ENCODE assay signal across 7 mouse cellular contexts in genomic region chr19:4169378-4169784, GRCm38 (mm10). TPM values are rescaled to one million over a fixed set of nuclear protein-coding genes. Genes with fewer than 3 reads are reported as not detected.
DNase-seq lines count a peak whose midpoint lies in the region; ATAC-seq lines count a peak whose summit lies in the region.

No protein-coding gene starts in this region.

- no peaks in the 10 kb centered on the region for H3K27me3 ChIP-seq in intestine, embryonic 16.5 days (replicated peaks; ENCODE audit: control insufficient read depth, insufficient read depth, low read length)
- no peaks in the 10 kb centered on the region for H3K27me3 ChIP-seq in midbrain, embryonic 11.5 days (ENCODE audit: control insufficient read depth, insufficient read depth, low read length)

- peak overlapping the region; percentile 82 for H3K9ac ChIP-seq in intestine, embryonic 16.5 days (ENCODE audit: low read depth, low read length)
- H3K9ac ChIP-seq in midbrain, embryonic 11.5 days (ENCODE audit: low read length): peak overlapping the region; percentile 84

- peak overlapping the region; percentile 54 for H3K4me3 ChIP-seq in intestine, embryonic 16.5 days (ENCODE audit: low read length)
- peak overlapping the region; percentile 34 for H3K4me3 ChIP-seq in midbrain, embryonic 11.5 days (ENCODE audit: low read depth, low read length)

- peak; percentile 99 for DNase-seq in adrenal gland, adult 2 months
- DNase-seq in embryo, embryonic 11.5 days (ENCODE audit: low read depth, low spot score): peak; percentile 98
- DNase-seq in gastrocnemius, postnatal 4 days (ENCODE audit: low spot score in 2 of 2): peak; percentile 99 to 100
- DNase-seq in left cerebral cortex, postnatal 36 days (ENCODE audit: low spot score in 2 of 2): peak; percentile 100
- peak; percentile 100 for DNase-seq in midbrain, embryonic 11.5 days (ENCODE audit: low spot score, missing footprints)
- peak; percentile 99 for DNase-seq in skeletal muscle tissue, adult 2 months (ENCODE audit: low read depth, low spot score)

- H3K36me3 ChIP-seq in intestine, embryonic 16.5 days (ENCODE audit: control insufficient read depth, insufficient read depth, low read length): no peaks in the 10 kb centered on the region
- H3K36me3 ChIP-seq in midbrain, embryonic 11.5 days (ENCODE audit: control insufficient read depth, insufficient read depth, low read length): no peaks in the 10 kb centered on the region

- peak; percentile 97 for ATAC-seq in intestine, embryonic 16.5 days
- peak; percentile 95 for ATAC-seq in midbrain, embryonic 11.5 days (ENCODE audit: low FRiP score)

- H3K27ac ChIP-seq in intestine, embryonic 16.5 days (ENCODE audit: low read length): peak overlapping the region; percentile 83
- peak overlapping the region; percentile 74 for H3K27ac ChIP-seq in midbrain, embryonic 11.5 days (ENCODE audit: low read depth, low read length)

- peak overlapping the region; percentile 65 for H3K4me2 ChIP-seq in intestine, embryonic 16.5 days (ENCODE audit: low read depth, low read length)
- H3K4me2 ChIP-seq in midbrain, embryonic 11.5 days: peak overlapping the region; percentile 76

- under 1% methylated on average over 43 of the region's 43 CpGs for WGBS in intestine, embryonic 16.5 days
- under 1% methylated on average over 42 of the region's 43 CpGs for WGBS in midbrain, embryonic 11.5 days

- intact Hi-C loops in left cerebral cortex, postnatal 36 days (cut with DNase I): loop anchor here (1.0 to 5.0 kb wide), 2 partner anchors 33 to 62 kb away; partner anchors contain the start of genes Pold4 and Rad9a

- H3K4me1 ChIP-seq in intestine, embryonic 16.5 days (ENCODE audit: control insufficient read depth, insufficient read depth, low read length): peaks cover 9% of the 10 kb centered on the region
- peaks cover 7% of the 10 kb centered on the region for H3K4me1 ChIP-seq in midbrain, embryonic 11.5 days (ENCODE audit: control insufficient read depth, insufficient read depth, low read length)

- H3K9me3 ChIP-seq in intestine, embryonic 16.5 days (ENCODE audit: control insufficient read depth, low read length): no peaks in the 10 kb centered on the region
- no peaks in the 10 kb centered on the region for H3K9me3 ChIP-seq in midbrain, embryonic 11.5 days (ENCODE audit: control insufficient read depth, low read length)

RNA-seq across cellular contexts. Expression of gene Carns1, which starts 5.9 kb away (rescaled TPM):
- 1 to 10 TPM; 2.9 to 5.8 TPM for total RNA-seq in adrenal gland, adult 2 months (2021)
- polyA plus RNA-seq in adrenal gland, adult 2 months (2012; rRNA removed): 3.8 and 5.1 TPM in 2 replicates
- 10 to 100 TPM; 65.5 to 69.4 TPM for total RNA-seq in gastrocnemius, postnatal 4 days (2021)
- polyA plus RNA-seq in intestine, embryonic 16.5 days (2015; fragmentation: Nextera tagmentation; extraction: Ambion mirVana): 1.3 and 1.4 TPM in 2 replicates
- total RNA-seq in left cerebral cortex, postnatal 36 days (2021): 1 to 10 TPM; 5.5 to 7.8 TPM
- polyA plus RNA-seq in midbrain, embryonic 11.5 days (2014; fragmentation: Nextera tagmentation; extraction: Ambion mirVana): 2.5 and 2.9 TPM in 2 replicates

RNA-seq across cellular contexts. Expression of gene Rps6kb2, which starts 6.2 kb away (rescaled TPM):
- 10 to 100 TPM; 27.6 to 39.5 TPM for total RNA-seq in adrenal gland, adult 2 months (2021)
- polyA plus RNA-seq in adrenal gland, adult 2 months (2012; rRNA removed): 48.3 and 60.8 TPM in 2 replicates
- total RNA-seq in gastrocnemius, postnatal 4 days (2021): 10 to 100 TPM; 34.7 to 38.0 TPM
- 43.9 and 49.7 TPM in 2 replicates for polyA plus RNA-seq in intestine, embryonic 16.5 days (2015; fragmentation: Nextera tagmentation; extraction: Ambion mirVana)
- 10 to 100 TPM; 27.8 to 43.1 TPM for total RNA-seq in left cerebral cortex, postnatal 36 days (2021)
- polyA plus RNA-seq in midbrain, embryonic 11.5 days (2014; fragmentation: Nextera tagmentation; extraction: Ambion mirVana): 35.4 and 46.8 TPM in 2 replicates

RNA-seq across cellular contexts. Expression of gene Ptprcap, which starts 16.0 kb away (rescaled TPM):
- 1 to 10 TPM; 2.5 to 5.7 TPM for total RNA-seq in adrenal gland, adult 2 months (2021)
- 54.9 and 57.6 TPM in 2 replicates for polyA plus RNA-seq in adrenal gland, adult 2 months (2012; rRNA removed)
- total RNA-seq in gastrocnemius, postnatal 4 days (2021): 1 to 10 TPM; 1.9 to 2.2 TPM
- polyA plus RNA-seq in intestine, embryonic 16.5 days (2015; fragmentation: Nextera tagmentation; extraction: Ambion mirVana): 5.8 and 6.7 TPM in 2 replicates
- 1 to 10 TPM; 1.3 to 1.8 TPM for total RNA-seq in left cerebral cortex, postnatal 36 days (2021)
- polyA plus RNA-seq in midbrain, embryonic 11.5 days (2014; fragmentation: Nextera tagmentation; extraction: Ambion mirVana): 0.75 and 1.7 TPM in 2 replicates

RNA-seq across cellular contexts. Expression of gene Coro1b, which starts 21.0 kb away (rescaled TPM):
- 100 to 1,000 TPM; 154 to 202 TPM for total RNA-seq in adrenal gland, adult 2 months (2021)
- polyA plus RNA-seq in adrenal gland, adult 2 months (2012; rRNA removed): 199 and 225 TPM in 2 replicates
- total RNA-seq in gastrocnemius, postnatal 4 days (2021): 10 to 100 TPM; 73.6 to 74.5 TPM
- 264 and 288 TPM in 2 replicates for polyA plus RNA-seq in intestine, embryonic 16.5 days (2015; fragmentation: Nextera tagmentation; extraction: Ambion mirVana)
- total RNA-seq in left cerebral cortex, postnatal 36 days (2021): 10 to 100 TPM; 75.7 to 81.1 TPM
- 105 and 127 TPM in 2 replicates for polyA plus RNA-seq in midbrain, embryonic 11.5 days (2014; fragmentation: Nextera tagmentation; extraction: Ambion mirVana)

RNA-seq across cellular contexts. Expression of gene Tbc1d10c, which starts 21.7 kb away (rescaled TPM):
- under 1 TPM in 1 of 2 experiments, not detected in 1; 0.97 TPM for total RNA-seq in adrenal gland, adult 2 months (2021)
- 2.1 and 4.8 TPM in 2 replicates for polyA plus RNA-seq in adrenal gland, adult 2 months (2012; rRNA removed)
- total RNA-seq in gastrocnemius, postnatal 4 days (2021): 1 to 10 TPM; 5.1 to 5.2 TPM
- polyA plus RNA-seq in intestine, embryonic 16.5 days (2015; fragmentation: Nextera tagmentation; extraction: Ambion mirVana): 3.6 and 4.0 TPM in 2 replicates
- 1 to 10 TPM; 1.5 to 1.9 TPM for total RNA-seq in left cerebral cortex, postnatal 36 days (2021)
- polyA plus RNA-seq in midbrain, embryonic 11.5 days (2014; fragmentation: Nextera tagmentation; extraction: Ambion mirVana): 0.29 and 1.5 TPM in 2 replicates

Comparison
In these comparisons a context has a peak if more than half of its experiments do, and no peak if none do; other contexts are left out.
1. Peak in every context shown above with its lines: DNase-seq, ATAC-seq, H3K4me3 ChIP-seq and H3K27ac ChIP-seq.
2. RNA of gene Carns1, which starts 5.9 kb away (total RNA-seq): 65.5 to 69.4 TPM in gastrocnemius, postnatal 4 days; 5.5 to 7.8 TPM in left cerebral cortex, postnatal 36 days and 2.9 to 5.8 TPM in adrenal gland, adult 2 months; every median in the first group is over 4 times any median in the second.